Mouse (Mus musculus): ENCODE results near the gene Ccdc155. TPM values are rescaled to one million over a fixed set of nuclear protein-coding genes. Genes with fewer than 3 reads are reported as not detected.
A peak's percentile ranks its signal among the peaks of the same experiment; 100 is the strongest.

Ccdc155 gene
- polyA plus RNA-seq, 1 experiment from 2014 or later, result 0.64 TPM

- Histone ChIP-seq H3K36me3 (no peaks in the 10 kb centered on the region), H3K9ac (no peak overlapping the region), H3K4me2 (no peak overlapping the region), H3K9me3 (0 out of 2 replicates have a peak, but pooled peaks cover 5% of the 10 kb centered on the region), H3K27ac (no peak overlapping the region), H3K27me3 (replicated peaks) (peaks cover 74% of the 10 kb centered on the region), H3K4me3 (replicated peaks) (no peak overlapping the region), H3K4me1 (no peaks in the 10 kb centered on the region)
- 84% methylated on average over 3 of the region's 3 CpGs for WGBS
- no peak for ATAC-seq (ENCODE audit: insufficient read depth, low FRiP score, low read depth)
Measured at GRCm38 (mm10) chr7:45169495-45169894, 35.2 kb downstream of the Ccdc155 start.

GRCm38 (mm10) chr7:45168656-45169055, 36.0 kb downstream of the Ccdc155 start:
- Histone ChIP-seq H3K36me3 (no peaks in the 10 kb centered on the region), H3K4me1 (peaks cover 7% of the 10 kb centered on the region), H3K9ac (no peak overlapping the region), H3K4me2 (no peak overlapping the region), H3K27me3 (replicated peaks) (peaks cover 76% of the 10 kb centered on the region), H3K9me3 (0 out of 2 replicates have a peak, but pooled peaks cover 5% of the 10 kb centered on the region), H3K4me3 (replicated peaks) (no peak overlapping the region), H3K27ac (no peak overlapping the region)
- WGBS, result 5% methylated on average over 24 of the region's 24 CpGs
- ATAC-seq (ENCODE audit: insufficient read depth, low FRiP score, low read depth), result no peak

- ATAC-seq (ENCODE audit: insufficient read depth, low FRiP score, low read depth), result no peak
- Histone ChIP-seq H3K9me3 (0 out of 2 replicates have a peak, but pooled peaks cover 5% of the 10 kb centered on the region), H3K4me2 (no peak overlapping the region), H3K4me3 (replicated peaks) (no peak overlapping the region), H3K9ac (no peak overlapping the region), H3K27ac (no peak overlapping the region), H3K36me3 (no peaks in the 10 kb centered on the region), H3K4me1 (peaks cover 9% of the 10 kb centered on the region), H3K27me3 (replicated peaks) (peaks cover 79% of the 10 kb centered on the region)
- 3% methylated on average over 19 of the region's 19 CpGs for WGBS
Measured at GRCm38 (mm10) chr7:45167761-45168445, 36.8 kb downstream of the Ccdc155 start.

GRCm38 (mm10) chr7:45166950-45167401, 37.7 kb downstream of the Ccdc155 start:
- no peak overlapping the region for H3K4me3 ChIP-seq (replicated peaks)
- 23% methylated on average over 10 of the region's 10 CpGs for WGBS
- no peak for ATAC-seq (ENCODE audit: insufficient read depth, low FRiP score, low read depth)
- no peaks in the 10 kb centered on the region for H3K36me3 ChIP-seq
- no peak overlapping the region for H3K27ac ChIP-seq
- H3K27me3 ChIP-seq (replicated peaks), result peaks cover 82% of the 10 kb centered on the region
- peaks cover 15% of the 10 kb centered on the region for H3K4me1 ChIP-seq
- no peak overlapping the region for H3K4me2 ChIP-seq
- H3K9me3 ChIP-seq, result 0 out of 2 replicates have a peak, but pooled peaks cover 5% of the 10 kb centered on the region
- no peak overlapping the region for H3K9ac ChIP-seq

- H3K36me3 ChIP-seq, result peaks cover 4% of the 10 kb centered on the region; the same call in 1 of the 2 replicates
- H3K9ac ChIP-seq, result no peak overlapping the region
- H3K27ac ChIP-seq, result no peak overlapping the region
- WGBS, result 46% methylated on average over 11 of the region's 11 CpGs
- H3K4me2 ChIP-seq, result no peak overlapping the region
- peaks cover 15% of the 10 kb centered on the region for H3K4me1 ChIP-seq
- H3K27me3 ChIP-seq (replicated peaks), result peaks cover 77% of the 10 kb centered on the region
- ATAC-seq (ENCODE audit: insufficient read depth, low FRiP score, low read depth), result no peak
- 0 out of 2 replicates have a peak, but pooled peaks cover 5% of the 10 kb centered on the region for H3K9me3 ChIP-seq
- H3K4me3 ChIP-seq (replicated peaks), result no peak overlapping the region
Measured at GRCm38 (mm10) chr7:45165701-45166100, 39.0 kb downstream of the Ccdc155 start.

GRCm38 (mm10) chr7:45164833-45165232, 39.9 kb downstream of the Ccdc155 start:
- WGBS, result 62% methylated on average over 5 of the region's 5 CpGs
- Histone ChIP-seq H3K4me1 (peaks cover 15% of the 10 kb centered on the region), H3K27me3 (replicated peaks) (peaks cover 72% of the 10 kb centered on the region), H3K9me3 (0 out of 2 replicates have a peak, but pooled peaks cover 3% of the 10 kb centered on the region), H3K4me2 (no peak overlapping the region), H3K9ac (no peak overlapping the region), H3K4me3 (replicated peaks) (no peak overlapping the region), H3K27ac (no peak overlapping the region), H3K36me3 (peaks cover 5% of the 10 kb centered on the region; the same call in 1 of the 2 replicates)
- no peak for ATAC-seq (ENCODE audit: insufficient read depth, low FRiP score, low read depth)

- 2% methylated on average over 37 of the region's 41 CpGs for WGBS
- Histone ChIP-seq H3K27me3 (replicated peaks) (peaks cover 63% of the 10 kb centered on the region), H3K27ac (no peak within 1 kb of the TSS), H3K36me3 (peaks cover 5% of the 10 kb centered on the region; the same call in 1 of the 2 replicates), H3K4me1 (peaks cover 15% of the 10 kb centered on the region), H3K9ac (no peak within 1 kb of the TSS), H3K9me3 (no peaks in the 10 kb centered on the region), H3K4me2 (peak within 1 kb of the TSS; percentile 80), H3K4me3 (replicated peaks) (peak within 1 kb of the TSS; percentile 46)
- no peak for ATAC-seq (ENCODE audit: insufficient read depth, low FRiP score, low read depth)
Measured at GRCm38 (mm10) chr7:45163735-45164490, 40.8 kb downstream of the Ccdc155 start, which contains the start of gene Slc17a7. Gene Slc17a7 (plus strand): TSS chr7:45163949.

GRCm38 (mm10) chr7:45162996-45163615, 41.6 kb downstream of the Ccdc155 start:
- Histone ChIP-seq H3K36me3 (peaks cover 6% of the 10 kb centered on the region; the same call in 1 of the 2 replicates), H3K4me2 (no peak overlapping the region), H3K4me1 (peaks cover 15% of the 10 kb centered on the region), H3K4me3 (replicated peaks) (no peak overlapping the region), H3K27ac (no peak overlapping the region), H3K9me3 (no peaks in the 10 kb centered on the region), H3K9ac (no peak overlapping the region), H3K27me3 (replicated peaks) (peaks cover 55% of the 10 kb centered on the region)
- WGBS, result 72% methylated on average over 9 of the region's 9 CpGs
- ATAC-seq (ENCODE audit: insufficient read depth, low FRiP score, low read depth), result no peak

- Histone ChIP-seq H3K4me2 (peak overlapping the region; percentile 91), H3K36me3 (peaks cover 9% of the 10 kb centered on the region; the same call in 1 of the 2 replicates), H3K4me1 (peaks cover 15% of the 10 kb centered on the region), H3K9ac (no peak overlapping the region), H3K27me3 (replicated peaks) (peaks cover 49% of the 10 kb centered on the region), H3K4me3 (replicated peaks) (peak overlapping the region; percentile 45), H3K27ac (no peak overlapping the region), H3K9me3 (no peaks in the 10 kb centered on the region)
- 25% methylated on average over 6 of the region's 6 CpGs for whole genome bisulfite sequencing
- ATAC-seq (ENCODE audit: insufficient read depth, low FRiP score, low read depth), result peak; percentile 1; the same call in 1 of the 2 replicates
Measured at GRCm38 (mm10) chr7:45162551-45162950, 42.1 kb downstream of the Ccdc155 start.

- WGBS, result 4% methylated on average over 35 of the region's 35 CpGs
- peak; percentile 85 for ATAC-seq (ENCODE audit: insufficient read depth, low FRiP score, low read depth)
- H3K27ac ChIP-seq, result peak overlapping the region; percentile 6; the same call in 1 of the 2 replicates
Measured at GRCm38 (mm10) chr7:45161612-45162473, 42.8 kb downstream of the Ccdc155 start.

GRCm38 (mm10) chr7:45160866-45161265, 43.8 kb downstream of the Ccdc155 start:
- H3K9ac ChIP-seq, result no peak overlapping the region
- peaks cover 15% of the 10 kb centered on the region for H3K4me1 ChIP-seq
- peaks cover 9% of the 10 kb centered on the region; the same call in 1 of the 2 replicates for H3K36me3 ChIP-seq
- H3K9me3 ChIP-seq, result no peaks in the 10 kb centered on the region
- no peak overlapping the region for H3K27ac ChIP-seq
- no peak overlapping the region for H3K4me2 ChIP-seq
- no peak for ATAC-seq (ENCODE audit: insufficient read depth, low FRiP score, low read depth)
- H3K4me3 ChIP-seq (replicated peaks), result no peak overlapping the region
- 93% methylated on average over 3 of the region's 3 CpGs for WGBS
- peaks cover 34% of the 10 kb centered on the region for H3K27me3 ChIP-seq (replicated peaks)

More at GRCm38 (mm10) chr7:45161612-45162473, 42.8 kb downstream of the Ccdc155 start:
- Histone ChIP-seq H3K4me1 (peaks cover 15% of the 10 kb centered on the region), H3K36me3 (peaks cover 9% of the 10 kb centered on the region; the same call in 1 of the 2 replicates), H3K27me3 (replicated peaks) (peaks cover 42% of the 10 kb centered on the region), H3K4me3 (replicated peaks) (peak overlapping the region; percentile 45), H3K4me2 (peak overlapping the region; percentile 91), H3K9ac (0 out of 2 replicates have a peak overlapping the region, but pooled peaks have one; percentile 2), H3K9me3 (no peaks in the 10 kb centered on the region)

All from stomach, embryonic 15.5 days (tissue).